Mouse (Mus musculus) kidney, embryonic 14.5 days (tissue): ENCODE measurements around the gene Anxa7. TPM values are rescaled to one million over a fixed set of nuclear protein-coding genes. Genes with fewer than 3 reads are reported as not detected.
A peak's percentile ranks its signal among the peaks of the same experiment; 100 is the strongest.

ENCODE experiments used
- ATAC-seq: fragments of 200-750 bp; cut with Nextera tagmentation; 2 replicates; pipeline ENCODE4 v1.8.0; 2017; ENCODE audit warnings: moderate number of reproducible peaks, mild to moderate bottlenecking, moderate TSS enrichment, moderate library complexity; ENCODE audit not compliant: low FRiP score, low TSS enrichment
- H3K27ac ChIP-seq: fragments of 300-500 bp; sonication (generic); 2 replicates; pipeline ENCODE4 v1.5.1; 2014; ENCODE audit warnings: low read depth, mild to moderate bottlenecking, low read length, moderate library complexity, mixed read lengths
- H3K27me3 ChIP-seq: fragments of 300-500 bp; sonication (generic); 2 replicates; pipeline ENCODE4 v1.6.1; 2014; ENCODE audit warnings: mild to moderate bottlenecking, low read length; ENCODE audit not compliant: control insufficient read depth, insufficient read depth
- H3K36me3 ChIP-seq: fragments of 300-500 bp; sonication (generic); 2 replicates; pipeline ENCODE4 v1.6.1; 2014; ENCODE audit warnings: low read length, mixed read lengths; ENCODE audit not compliant: control insufficient read depth, insufficient read depth
- H3K4me1 ChIP-seq: fragments of 300-500 bp; sonication (generic); 2 replicates; pipeline ENCODE4 v1.6.1; 2014; ENCODE audit warnings: low read length, mixed read lengths; ENCODE audit not compliant: control insufficient read depth, insufficient read depth
- H3K4me2 ChIP-seq: fragments of 300-500 bp; sonication (generic); replicated peaks from 2 replicates; pipeline ENCODE4 v1.6.1; 2014; ENCODE audit warnings: low read depth, mild to moderate bottlenecking, low read length
- H3K4me3 ChIP-seq: fragments of 300-500 bp; sonication (generic); 2 replicates; pipeline ENCODE4 v1.5.1; 2014; ENCODE audit warnings: mild to moderate bottlenecking, low read length
- H3K9ac ChIP-seq: fragments of 300-500 bp; sonication (generic); 2 replicates; pipeline ENCODE4 v1.6.1; 2014; ENCODE audit warnings: low read depth, mild to moderate bottlenecking, low read length, moderate library complexity
- H3K9me3 ChIP-seq: fragments of 300-500 bp; sonication (generic); 2 replicates; pipeline ENCODE4 v1.6.1; 2016; ENCODE audit warnings: low read length; ENCODE audit not compliant: control insufficient read depth
- WGBS: fragments of 180-500 bp; shearing (Covaris S2); extraction: QIAGEN DNeasy Blood & Tissue Kit; methylation state at CpG from one replicate; pipeline ENCODE4 v1.1.7; 2014; 5-methylcytosine and 5-hydroxymethylcytosine counted together
- polyA plus RNA-seq: library from polyadenylated mRNA; unstranded; fragments of >200 nt; fragmentation: Nextera tagmentation; extraction: Ambion mirVana; gene quantifications from 2 replicates; pipeline ENCODE4 v1.2.1, GENCODE M21; 2014

The Anxa7 gene
- polyA plus RNA-seq, 1 experiment from 2014 or later = 33.7 TPM

DNA sequence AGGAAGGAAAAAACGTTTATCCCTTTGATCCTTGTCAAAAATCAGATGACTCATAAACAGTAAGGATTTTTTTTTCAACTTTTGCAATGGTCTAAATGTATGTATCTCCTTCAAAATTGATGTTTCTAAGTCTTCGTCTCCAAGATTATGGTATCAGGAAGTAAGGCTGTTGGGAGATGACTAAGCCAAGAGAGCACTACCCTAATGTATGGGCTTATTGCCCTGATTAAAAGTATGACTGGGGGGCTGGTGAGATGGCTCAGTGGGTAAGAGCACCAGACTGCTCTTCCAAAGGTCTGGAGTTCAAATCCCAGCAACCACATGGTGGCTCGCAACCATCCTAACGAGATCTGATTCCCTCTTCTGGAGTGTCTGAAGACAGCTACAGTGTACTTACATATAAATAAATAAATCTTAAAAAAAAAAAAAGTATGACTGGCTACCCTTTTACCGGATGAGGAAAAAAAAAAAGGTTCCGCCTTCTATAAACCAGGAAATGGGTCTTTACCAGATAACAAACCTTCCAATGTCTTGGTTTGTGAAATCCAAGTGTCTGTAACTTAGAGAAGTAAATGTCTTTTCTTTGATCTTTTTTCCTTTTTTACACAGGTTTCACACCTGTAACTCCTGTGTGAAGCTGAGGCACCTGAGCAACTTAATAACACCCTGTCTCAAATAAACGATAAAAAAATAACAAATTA is 2.3 kb upstream of the Anxa7 start:
- H3K36me3 ChIP-seq = 0 out of 2 replicates have a peak, but pooled peaks cover 5% of the 10 kb centered on the region
- no peak overlapping the region for H3K4me3 ChIP-seq
- H3K4me1 ChIP-seq = peaks cover 12% of the 10 kb centered on the region; the same call in 1 of the 2 replicates
- no peak overlapping the region for H3K4me2 ChIP-seq
- no peak overlapping the region for H3K9ac ChIP-seq
- no peaks in the 10 kb centered on the region for H3K9me3 ChIP-seq
- no peak overlapping the region for H3K27ac ChIP-seq
- 89% methylated on average over 7 of the region's 7 CpGs for WGBS
- H3K27me3 ChIP-seq = no peaks in the 10 kb centered on the region
- ATAC-seq = no peak

DNA sequence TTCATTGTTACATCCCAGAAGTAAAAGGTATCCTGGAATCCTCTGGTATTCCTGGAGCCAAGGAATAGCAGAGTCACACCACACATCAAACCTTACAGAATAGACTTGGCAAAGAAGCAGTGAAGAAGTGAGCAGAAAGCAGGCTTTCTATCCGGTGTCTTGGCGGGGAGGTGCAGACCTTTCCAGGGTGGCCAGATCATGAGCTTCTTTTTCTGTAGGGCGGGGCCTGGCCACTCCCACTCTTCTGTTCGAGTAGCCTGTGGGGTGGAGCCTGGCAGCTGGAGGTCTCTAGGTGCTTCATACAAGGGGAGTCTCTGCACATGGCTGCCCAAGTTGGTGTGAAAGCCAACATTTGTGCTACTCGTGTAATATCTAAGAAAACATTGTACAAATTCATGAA is 1.3 kb upstream of the Anxa7 start:
- 15% methylated on average over 5 of the region's 5 CpGs for WGBS
- H3K27me3 ChIP-seq = no peaks in the 10 kb centered on the region
- H3K9me3 ChIP-seq = no peaks in the 10 kb centered on the region
- no peak overlapping the region for H3K27ac ChIP-seq
- H3K4me1 ChIP-seq = peaks cover 12% of the 10 kb centered on the region; the same call in 1 of the 2 replicates
- H3K4me2 ChIP-seq = no peak overlapping the region
- H3K4me3 ChIP-seq = no peak overlapping the region
- no peak overlapping the region for H3K9ac ChIP-seq
- ATAC-seq = 0 out of 2 replicates have a peak, but pooled peaks have one; percentile 33
- H3K36me3 ChIP-seq = 0 out of 2 replicates have a peak, but pooled peaks cover 5% of the 10 kb centered on the region

DNA sequence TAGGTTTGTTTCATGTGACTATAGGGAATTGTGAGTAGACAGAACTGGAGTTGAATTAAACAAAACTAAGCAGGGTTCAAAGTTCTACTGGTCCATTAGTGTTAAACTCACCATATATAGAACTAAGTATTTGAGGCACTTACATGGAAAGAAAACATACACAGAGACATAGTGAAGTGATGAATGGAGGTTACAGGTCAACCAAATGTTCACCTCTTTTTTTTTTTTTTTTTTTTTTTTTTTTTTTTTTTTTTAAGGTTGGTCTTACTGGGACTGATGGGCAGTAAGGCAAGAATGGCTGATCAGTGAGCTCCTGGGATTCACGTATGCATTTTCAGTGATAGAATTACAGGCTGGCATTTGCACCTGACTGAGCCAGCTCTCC is 254 bp upstream of the Anxa7 start:
- 0 out of 2 replicates have a peak, but pooled peaks cover 3% of the 10 kb centered on the region for H3K36me3 ChIP-seq
- no peaks in the 10 kb centered on the region for H3K27me3 ChIP-seq
- peak; percentile 25 for ATAC-seq
- H3K27ac ChIP-seq = no peak overlapping the region
- peak overlapping the region; percentile 79 for H3K4me3 ChIP-seq
- H3K9ac ChIP-seq = no peak overlapping the region
- 57% methylated on average over 1 of the region's 1 CpGs for WGBS
- H3K9me3 ChIP-seq = no peaks in the 10 kb centered on the region
- peaks cover 12% of the 10 kb centered on the region; the same call in 1 of the 2 replicates for H3K4me1 ChIP-seq
- peak overlapping the region; percentile 72 for H3K4me2 ChIP-seq

DNA sequence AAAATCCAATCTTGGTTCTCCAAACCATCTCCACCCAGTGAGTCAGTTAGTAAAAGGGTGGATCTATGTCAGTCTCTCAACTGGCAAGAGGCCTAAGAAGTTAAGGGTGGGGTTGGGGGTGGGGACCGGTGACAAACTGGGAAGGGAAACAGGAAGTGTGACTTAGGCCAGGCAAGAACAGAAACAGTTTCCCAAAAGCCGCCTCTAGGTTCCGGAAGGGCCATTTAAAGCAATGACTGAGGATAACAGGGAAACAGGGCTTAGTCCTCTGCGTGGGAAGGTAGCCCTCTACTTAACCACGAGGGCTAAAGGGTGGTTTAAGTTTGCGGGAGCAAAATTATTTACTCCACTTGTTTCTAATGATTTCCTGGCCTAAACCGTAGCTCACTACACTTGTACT is 1.1 kb downstream of the Anxa7 start:
- WGBS = 15% methylated on average over 7 of the region's 7 CpGs
- Histone ChIP-seq H3K36me3 (0 out of 2 replicates have a peak, but pooled peaks cover 3% of the 10 kb centered on the region), H3K27ac (no peak overlapping the region), H3K4me2 (peak overlapping the region; percentile 72), H3K4me1 (peaks cover 12% of the 10 kb centered on the region; the same call in 1 of the 2 replicates), H3K9ac (0 out of 2 replicates have a peak overlapping the region, but pooled peaks have one; percentile 75), H3K4me3 (peak overlapping the region; percentile 79), H3K27me3 (no peaks in the 10 kb centered on the region), H3K9me3 (no peaks in the 10 kb centered on the region)
- no peak for ATAC-seq

DNA sequence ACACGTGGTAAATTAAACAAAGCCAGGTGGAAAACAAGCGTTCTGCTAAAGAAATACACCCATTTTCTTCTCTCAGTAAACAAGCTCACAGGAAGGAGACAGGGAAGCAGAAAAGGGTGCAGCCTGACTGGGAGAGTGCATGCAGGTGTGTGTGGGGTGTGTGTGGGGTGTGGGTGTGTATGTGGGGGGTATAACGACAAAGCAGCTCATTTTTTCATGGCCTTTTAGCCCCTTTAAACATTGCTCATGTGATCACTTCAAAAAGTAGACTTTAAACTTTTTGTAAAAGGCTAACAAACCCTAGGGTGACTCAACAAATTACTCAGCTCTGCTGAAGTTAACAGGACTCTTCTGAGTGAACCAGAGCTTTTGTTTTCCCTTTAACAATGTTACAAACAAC is 1.5 kb downstream of the Anxa7 start:
- Histone ChIP-seq H3K4me1 (peaks cover 12% of the 10 kb centered on the region; the same call in 1 of the 2 replicates), H3K9me3 (no peaks in the 10 kb centered on the region), H3K27ac (no peak overlapping the region), H3K4me3 (peak overlapping the region; percentile 79; the same call in 1 of the 2 replicates), H3K36me3 (0 out of 2 replicates have a peak, but pooled peaks cover 3% of the 10 kb centered on the region), H3K4me2 (peak overlapping the region; percentile 72), H3K27me3 (no peaks in the 10 kb centered on the region), H3K9ac (no peak overlapping the region)
- whole genome bisulfite sequencing = 43% methylated on average over 3 of the region's 3 CpGs
- ATAC-seq = no peak

DNA sequence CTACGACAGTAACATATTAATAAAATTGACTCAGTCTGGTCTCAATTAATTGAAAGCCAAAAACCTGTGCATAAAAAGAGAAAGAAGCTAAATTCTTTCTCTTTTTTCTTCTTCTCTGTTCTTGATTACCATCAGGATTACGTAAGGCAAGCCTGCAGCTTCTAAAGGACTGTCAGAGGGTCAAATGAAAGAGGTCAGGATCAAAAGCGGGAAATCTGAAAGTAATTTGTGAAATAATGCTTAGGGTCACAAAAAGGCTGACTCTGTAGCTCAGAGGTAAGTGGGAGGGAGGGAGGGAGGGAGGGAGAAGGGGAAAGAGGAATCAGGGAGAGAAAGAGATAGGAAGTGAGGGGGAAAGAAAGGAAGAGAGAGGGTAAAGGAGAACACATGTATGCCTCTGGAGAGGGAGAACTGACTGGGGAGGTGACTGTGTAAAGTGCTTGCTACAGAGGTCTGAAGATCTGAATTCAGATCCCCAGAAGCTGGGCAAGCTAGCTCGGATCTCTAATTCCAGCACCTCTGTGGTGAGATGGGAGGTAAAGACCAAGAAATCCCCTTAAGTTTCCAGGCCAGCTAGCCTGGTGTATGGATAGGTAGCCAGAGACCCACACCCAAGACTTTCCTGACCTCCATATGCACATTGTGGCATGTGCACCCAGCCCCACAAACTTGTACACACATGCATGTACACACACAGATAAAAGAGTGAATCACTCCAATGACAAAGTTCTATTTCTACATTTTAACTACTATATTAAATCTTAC is 2.5 kb downstream of the Anxa7 start:
- Histone ChIP-seq H3K36me3 (no peaks in the 10 kb centered on the region), H3K4me1 (peaks cover 12% of the 10 kb centered on the region; the same call in 1 of the 2 replicates), H3K4me3 (no peak overlapping the region), H3K9me3 (no peaks in the 10 kb centered on the region), H3K27me3 (no peaks in the 10 kb centered on the region), H3K4me2 (no peak overlapping the region), H3K9ac (no peak overlapping the region), H3K27ac (no peak overlapping the region)
- no peak for ATAC-seq
- WGBS = 46% methylated on average over 4 of the region's 4 CpGs

DNA sequence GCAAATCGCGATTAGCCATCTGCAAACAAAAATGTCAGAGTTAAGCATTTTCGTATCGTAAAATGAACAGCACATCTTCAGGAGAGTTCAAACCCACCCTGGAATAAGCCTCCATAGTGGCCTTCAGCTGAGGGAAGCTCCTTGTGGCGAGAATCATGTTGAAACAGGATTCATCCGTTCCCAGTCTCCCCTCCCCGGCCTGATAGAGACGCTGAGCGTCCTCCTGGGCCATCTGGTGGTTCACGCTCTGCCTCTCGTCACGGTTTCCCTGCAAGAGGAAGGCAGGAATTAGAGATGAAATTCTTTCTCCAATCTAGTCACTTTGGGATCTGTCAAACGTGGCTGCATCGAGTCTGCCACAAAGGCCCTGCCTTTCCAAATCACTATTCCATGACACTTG is 19.7 kb downstream of the Anxa7 start:
- ATAC-seq = no peak
- 88% methylated on average over 14 of the region's 14 CpGs for WGBS

DNA sequence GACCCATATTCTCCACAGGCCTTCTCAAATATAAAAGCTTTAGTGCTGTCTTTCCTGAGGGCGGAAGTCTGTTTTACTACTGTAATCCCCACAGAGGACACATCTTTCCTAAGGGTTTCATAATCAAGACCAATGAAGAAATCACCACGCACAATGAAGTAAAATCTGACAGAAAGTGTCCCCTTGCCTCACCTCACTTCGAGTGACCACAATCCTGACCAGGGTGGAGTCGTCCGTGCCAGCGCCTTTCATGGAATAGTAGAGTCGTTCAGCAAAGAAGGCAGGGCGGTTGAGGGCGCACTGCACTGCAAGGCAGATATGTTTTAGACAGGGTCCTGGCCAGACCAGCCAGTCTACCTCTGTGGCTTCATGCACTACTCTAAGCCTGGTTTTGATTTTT is 21.6 kb downstream of the Anxa7 start:
- H3K4me2 ChIP-seq = no peak overlapping the region
- no peaks in the 10 kb centered on the region for H3K9me3 ChIP-seq
- H3K36me3 ChIP-seq = peaks cover 59% of the 10 kb centered on the region; the same call in 1 of the 2 replicates
- WGBS = 94% methylated on average over 9 of the region's 9 CpGs
- H3K27me3 ChIP-seq = no peaks in the 10 kb centered on the region
- no peak overlapping the region for H3K27ac ChIP-seq
- no peaks in the 10 kb centered on the region for H3K4me1 ChIP-seq
- no peak for ATAC-seq
- no peak overlapping the region for H3K4me3 ChIP-seq
- H3K9ac ChIP-seq = no peak overlapping the region

More for the DNA sequence above, 19.7 kb downstream of the Anxa7 start:
- Histone ChIP-seq H3K27ac (no peak overlapping the region), H3K9me3 (no peaks in the 10 kb centered on the region), H3K9ac (no peak overlapping the region), H3K36me3 (peaks cover 70% of the 10 kb centered on the region), H3K4me3 (no peak overlapping the region), H3K4me1 (no peaks in the 10 kb centered on the region), H3K27me3 (no peaks in the 10 kb centered on the region), H3K4me2 (no peak overlapping the region)

DNA sequence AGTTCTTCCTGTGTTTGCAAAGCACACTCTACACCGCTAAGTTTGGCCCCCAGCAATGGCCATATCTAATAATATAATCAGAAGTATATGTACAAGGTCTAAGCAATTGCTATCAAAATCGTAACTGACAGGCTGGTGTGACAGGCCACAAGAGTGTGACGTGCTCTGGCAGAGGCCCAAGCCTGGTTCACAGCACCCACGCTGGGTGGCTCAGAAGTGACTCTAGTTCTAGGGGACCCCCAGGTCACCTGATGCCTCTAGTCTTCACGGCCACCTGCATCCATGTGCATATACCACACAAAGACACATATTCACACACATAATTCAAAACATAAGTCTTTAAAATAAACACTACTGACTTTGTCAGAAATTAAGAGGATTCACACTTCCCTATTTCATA is 27.0 kb downstream of the Anxa7 start:
- no peak overlapping the region for H3K4me3 ChIP-seq
- WGBS = 94% methylated on average over 5 of the region's 5 CpGs
- no peaks in the 10 kb centered on the region for H3K27me3 ChIP-seq
- no peaks in the 10 kb centered on the region for H3K4me1 ChIP-seq
- no peaks in the 10 kb centered on the region for H3K9me3 ChIP-seq
- ATAC-seq = no peak
- peaks cover 16% of the 10 kb centered on the region; the same call in 1 of the 2 replicates for H3K36me3 ChIP-seq
- H3K27ac ChIP-seq = no peak overlapping the region
- no peak overlapping the region for H3K9ac ChIP-seq
- H3K4me2 ChIP-seq = no peak overlapping the region
